Mouse (Mus musculus) liver, embryonic 11.5 days (tissue): ENCODE results near the gene Endov. TPM values are rescaled to one million over a fixed set of nuclear protein-coding genes. Genes with fewer than 3 reads are reported as not detected.

Experiments
- ATAC-seq: fragments of 200-750 bp; cut with Nextera tagmentation; replicated peaks from 2 replicates; pipeline ENCODE4 v1.8.0; 2017; ENCODE audit warnings: moderate number of reproducible peaks, mild to moderate bottlenecking, moderate TSS enrichment, moderate library complexity; ENCODE audit not compliant: low FRiP score
- DNase-seq: peaks from one replicate; pipeline ENCODE4 v3.0.0-alpha.2; 2017; ENCODE audit warnings: low spot score
- H3K27ac ChIP-seq: fragments of 300-500 bp; sonication (generic); 2 replicates; pipeline ENCODE4 v1.5.1; 2014; ENCODE audit warnings: mild to moderate bottlenecking, low read depth, low read length, control low read depth
- H3K27me3 ChIP-seq: fragments of 300-500 bp; sonication (generic); replicated peaks from 2 replicates; pipeline ENCODE4 v1.6.1; 2014; ENCODE audit warnings: low read length, mixed read lengths; ENCODE audit not compliant: control insufficient read depth, insufficient read depth
- H3K36me3 ChIP-seq: fragments of 300-500 bp; sonication (generic); 2 replicates; pipeline ENCODE4 v1.6.1; 2014; ENCODE audit warnings: mild to moderate bottlenecking, low read length, moderate library complexity, mixed read lengths; ENCODE audit not compliant: control insufficient read depth, insufficient read depth
- H3K4me1 ChIP-seq: fragments of 300-500 bp; sonication (generic); replicated peaks from 2 replicates; pipeline ENCODE4 v1.6.1; 2014; ENCODE audit warnings: low read length, mixed read lengths; ENCODE audit not compliant: control insufficient read depth, insufficient read depth
- H3K4me2 ChIP-seq: fragments of 300-500 bp; sonication (generic); 2 replicates; pipeline ENCODE4 v1.6.1; 2014; ENCODE audit warnings: mild to moderate bottlenecking, control low read depth, moderate library complexity
- H3K4me3 ChIP-seq: fragments of 300-500 bp; sonication (generic); 2 replicates; pipeline ENCODE4 v1.5.1; 2014; ENCODE audit warnings: low read depth, low read length, control low read depth
- H3K9ac ChIP-seq: fragments of 300-500 bp; sonication (generic); 2 replicates; pipeline ENCODE4 v1.6.1; 2014; ENCODE audit warnings: low read depth, low read length, control low read depth
- H3K9me3 ChIP-seq: fragments of 300-500 bp; sonication (generic); 2 replicates; pipeline ENCODE4 v1.6.1; 2016; ENCODE audit warnings: low read length, inconsistent platforms, mixed read lengths; ENCODE audit not compliant: control insufficient read depth
- WGBS: fragments of 180-500 bp; shearing (Covaris S2); extraction: QIAGEN DNeasy Blood & Tissue Kit; methylation state at CpG from one replicate; pipeline ENCODE4 v1.1.7; 2014; 5-methylcytosine and 5-hydroxymethylcytosine counted together
- polyA plus RNA-seq: library from polyadenylated mRNA; unstranded; fragments of >200 nt; fragmentation: Nextera tagmentation; extraction: Ambion mirVana; gene quantifications from 2 replicates; pipeline ENCODE4 v1.2.1, GENCODE M21; 2014

The Endov gene
- polyA plus RNA-seq, 1 experiment from 2014 or later = 13.2 TPM

DNA sequence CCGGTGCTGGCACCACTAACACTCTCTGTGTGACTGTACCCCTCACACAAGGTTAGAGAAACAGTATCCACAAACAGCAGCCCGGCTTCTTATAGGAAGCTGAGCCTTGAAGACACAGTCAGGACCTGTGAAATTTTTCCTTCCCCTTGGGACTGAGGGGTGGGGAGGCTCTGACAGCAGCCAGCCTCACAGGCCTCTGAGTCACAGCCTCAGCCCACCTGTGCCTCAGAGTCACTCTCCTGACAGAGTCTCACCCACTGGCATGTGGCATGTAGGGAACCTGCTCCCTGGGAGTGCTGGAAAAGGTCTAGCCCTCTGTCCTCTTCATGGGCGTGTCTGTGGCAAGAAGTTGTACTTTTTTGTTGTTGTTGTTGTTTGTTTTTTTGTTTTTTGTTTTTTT, 60.3 kb downstream of the Endov start:
- ATAC-seq = no peak
- no peaks in the 10 kb centered on the region for H3K9me3 ChIP-seq
- DNase-seq = no peak
- H3K4me3 ChIP-seq = no peak overlapping the region
- peaks cover 69% of the 10 kb centered on the region for H3K27me3 ChIP-seq
- 57% methylated on average over 3 of the region's 3 CpGs for WGBS
- no peaks in the 10 kb centered on the region for H3K36me3 ChIP-seq
- no peak overlapping the region for H3K9ac ChIP-seq
- H3K4me2 ChIP-seq = no peak overlapping the region
- H3K27ac ChIP-seq = no peak overlapping the region
- H3K4me1 ChIP-seq = peaks cover 20% of the 10 kb centered on the region

GRCm38 (mm10) chr11:119552301-119552700, 61.2 kb downstream of the Endov start:
- Histone ChIP-seq H3K27me3 (peaks cover 60% of the 10 kb centered on the region), H3K4me2 (no peak overlapping the region; the same call in 1 of the 2 replicates), H3K4me1 (peaks cover 15% of the 10 kb centered on the region), H3K27ac (no peak overlapping the region), H3K9me3 (no peaks in the 10 kb centered on the region), H3K36me3 (no peaks in the 10 kb centered on the region), H3K9ac (no peak overlapping the region), H3K4me3 (no peak overlapping the region)
- ATAC-seq (no peak), DNase-seq (no peak)
- 27% methylated on average over 1 of the region's 1 CpGs for WGBS

DNA sequence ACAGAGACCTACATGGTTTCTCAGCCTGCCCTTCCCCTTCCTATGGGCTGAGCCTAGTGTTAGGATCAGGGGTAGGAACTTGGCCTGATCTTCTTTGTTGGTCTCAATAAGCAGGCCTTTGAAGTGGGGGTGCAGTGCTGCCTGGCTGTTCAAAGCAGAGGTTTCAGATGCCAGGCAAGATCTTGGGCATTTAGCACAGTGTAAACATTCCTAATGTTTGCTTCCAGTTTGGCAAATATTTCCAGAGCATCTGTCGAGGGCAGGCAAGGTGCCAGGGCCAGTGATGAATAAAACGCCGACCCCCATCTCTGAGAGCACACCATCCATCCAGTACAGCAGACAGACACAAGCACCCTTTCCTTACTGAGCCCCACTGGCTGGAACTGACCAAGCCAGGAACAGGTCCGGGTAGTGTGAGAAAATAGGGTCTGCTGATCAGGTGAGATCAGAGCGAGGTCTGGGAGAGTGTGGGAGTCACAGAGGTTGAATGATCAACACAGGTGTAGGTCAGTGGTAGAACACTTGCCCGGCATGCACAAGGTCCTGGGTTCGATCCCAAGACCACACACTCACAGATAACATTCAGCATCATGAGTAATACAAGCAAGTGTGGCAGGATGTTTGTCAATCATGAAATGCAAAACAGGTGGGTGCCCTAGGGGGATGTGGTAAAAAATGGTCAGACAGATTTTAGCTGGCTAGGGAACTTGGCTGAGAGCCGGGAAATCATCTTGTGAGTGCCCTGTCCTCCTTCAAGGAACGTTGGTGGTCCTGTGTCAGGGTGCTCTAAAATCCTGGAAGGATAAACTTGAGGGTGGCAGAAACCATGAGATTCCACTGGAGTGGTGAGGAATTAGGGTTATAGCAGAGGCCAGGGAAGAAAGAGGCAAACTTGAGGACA, 62.0 kb downstream of the Endov start:
- Histone ChIP-seq H3K9me3 (no peaks in the 10 kb centered on the region), H3K27me3 (peaks cover 54% of the 10 kb centered on the region), H3K4me2 (no peak overlapping the region; the same call in 1 of the 2 replicates), H3K27ac (no peak overlapping the region), H3K9ac (no peak overlapping the region), H3K4me3 (no peak overlapping the region), H3K4me1 (peaks cover 12% of the 10 kb centered on the region; the same call in 1 of the 2 replicates), H3K36me3 (no peaks in the 10 kb centered on the region)
- DNase-seq (no peak), ATAC-seq (no peak)
- 59% methylated on average over 9 of the region's 9 CpGs for WGBS

GRCm38 (mm10) chr11:119554706-119555105, 63.6 kb downstream of the Endov start:
- 80% methylated on average over 7 of the region's 7 CpGs for WGBS
- Histone ChIP-seq H3K36me3 (no peaks in the 10 kb centered on the region), H3K9me3 (no peaks in the 10 kb centered on the region), H3K9ac (no peak overlapping the region), H3K4me1 (peaks cover 5% of the 10 kb centered on the region; the same call in 1 of the 2 replicates), H3K27me3 (peaks cover 39% of the 10 kb centered on the region), H3K4me2 (no peak overlapping the region), H3K27ac (no peak overlapping the region), H3K4me3 (no peak overlapping the region)
- ATAC-seq (no peak), DNase-seq (no peak)

DNA sequence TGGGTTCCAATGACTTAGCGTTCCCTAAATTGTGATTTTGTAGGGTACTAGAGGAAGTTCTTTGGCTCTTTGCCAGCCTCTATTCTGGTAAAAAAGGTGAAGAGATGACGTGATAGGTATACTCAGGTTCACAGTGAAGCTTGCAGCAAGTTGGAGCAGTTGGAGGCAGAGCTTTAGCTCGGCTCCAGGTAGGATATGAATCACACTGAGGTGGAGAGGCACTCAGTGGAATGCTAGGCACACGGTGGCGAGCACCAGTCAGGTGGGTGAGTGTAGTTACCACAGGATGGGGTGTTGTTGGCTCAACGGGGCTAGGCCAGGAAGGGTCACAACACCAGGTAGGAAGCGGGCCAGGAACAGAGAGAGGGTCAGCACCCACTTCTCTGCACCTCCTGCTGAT, 64.0 kb downstream of the Endov start:
- Histone ChIP-seq H3K27me3 (peaks cover 34% of the 10 kb centered on the region), H3K4me2 (no peak overlapping the region), H3K9me3 (no peaks in the 10 kb centered on the region), H3K36me3 (no peaks in the 10 kb centered on the region), H3K9ac (no peak overlapping the region), H3K4me1 (peaks cover 5% of the 10 kb centered on the region; the same call in 1 of the 2 replicates), H3K27ac (no peak overlapping the region), H3K4me3 (no peak overlapping the region)
- no peak for DNase-seq
- WGBS = 76% methylated on average over 7 of the region's 7 CpGs
- ATAC-seq = no peak

DNA sequence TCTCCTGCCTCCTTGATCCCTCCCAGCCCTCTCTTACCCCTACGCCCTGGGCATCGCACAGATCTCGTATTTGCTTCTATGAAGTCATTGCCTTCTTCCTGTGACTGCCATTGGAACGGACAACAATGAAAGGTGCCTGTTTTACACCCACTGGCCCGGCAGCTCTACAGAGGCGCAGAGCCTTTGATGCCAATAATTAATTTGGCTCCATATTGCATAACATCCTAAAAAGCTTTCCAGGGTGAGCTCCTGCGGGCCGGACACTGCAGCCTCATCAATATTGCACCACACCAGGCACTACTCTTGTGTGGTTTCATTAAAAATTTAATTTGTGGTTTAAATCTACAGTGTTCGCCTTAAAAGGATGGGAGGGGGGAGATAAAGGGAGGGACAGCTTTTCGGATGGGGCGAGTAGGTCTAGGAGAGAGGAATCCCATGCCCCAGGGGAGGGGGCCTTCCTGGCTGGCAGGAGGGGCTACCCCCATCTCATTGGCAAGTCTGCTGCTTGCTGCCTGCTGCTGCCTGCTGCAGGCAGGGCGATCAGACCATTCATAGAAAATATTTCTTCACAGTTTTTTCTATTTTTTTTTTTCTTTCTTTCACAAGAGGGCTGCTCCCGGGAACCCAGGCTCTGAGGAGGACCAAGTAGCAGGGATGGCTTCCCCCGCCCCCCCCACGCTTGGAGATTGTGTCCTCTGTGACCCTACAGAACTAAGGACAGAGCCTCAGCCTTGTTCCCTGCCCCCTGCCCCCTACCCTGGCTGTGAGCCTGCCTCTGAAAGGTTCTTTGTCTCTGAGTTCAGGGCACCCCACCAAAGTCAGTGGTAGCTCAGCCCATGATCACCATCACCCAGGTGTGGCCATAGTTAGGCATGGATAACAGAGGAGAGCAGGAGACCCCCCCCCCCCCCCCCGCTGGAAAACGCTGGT, 67.1 kb downstream of the Endov start:
- DNase-seq = no peak
- Histone ChIP-seq H3K27ac (no peak overlapping the region), H3K4me2 (no peak overlapping the region), H3K27me3 (peaks cover 22% of the 10 kb centered on the region), H3K36me3 (no peaks in the 10 kb centered on the region), H3K4me3 (no peak overlapping the region), H3K4me1 (peaks cover 5% of the 10 kb centered on the region; the same call in 1 of the 2 replicates), H3K9me3 (no peaks in the 10 kb centered on the region), H3K9ac (no peak overlapping the region)
- no peak for ATAC-seq
- 46% methylated on average over 15 of the region's 17 CpGs for WGBS

GRCm38 (mm10) chr11:119558870-119559610, 67.9 kb downstream of the Endov start:
- WGBS = 24% methylated on average over 9 of the region's 9 CpGs
- Histone ChIP-seq H3K4me2 (no peak overlapping the region), H3K36me3 (no peaks in the 10 kb centered on the region), H3K27me3 (peaks cover 24% of the 10 kb centered on the region), H3K27ac (no peak overlapping the region), H3K4me1 (peaks cover 5% of the 10 kb centered on the region; the same call in 1 of the 2 replicates), H3K9me3 (no peaks in the 10 kb centered on the region), H3K9ac (no peak overlapping the region), H3K4me3 (no peak overlapping the region)
- ATAC-seq (no peak; the same call in 1 of the 2 replicates), DNase-seq (no peak)
